Comparison of ENCODE assay signal across 20 mouse cellular contexts in the genomic region with DNA sequence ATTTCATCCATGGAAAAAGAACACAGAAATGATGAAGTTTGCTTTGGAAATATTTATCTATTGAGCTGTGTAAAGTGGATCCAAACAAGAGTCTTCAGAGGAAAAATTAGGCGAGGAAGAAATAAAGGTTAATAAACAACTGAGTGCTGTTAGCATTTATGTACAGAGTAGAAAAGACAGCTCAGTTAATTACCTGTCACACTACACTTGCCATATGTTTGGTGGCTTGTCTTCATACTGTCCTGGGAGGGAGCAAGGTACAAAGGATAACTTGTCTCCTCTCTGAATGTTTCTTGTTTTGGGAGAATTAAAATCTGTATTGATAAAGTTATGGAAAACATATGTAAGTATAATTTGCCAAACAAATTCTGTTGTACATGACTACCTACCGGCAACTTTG. TPM values are rescaled to one million over a fixed set of nuclear protein-coding genes. Genes with fewer than 3 reads are reported as not detected.
DNase-seq lines count a peak whose midpoint lies in the region; ATAC-seq and TF ChIP-seq lines count a peak whose summit lies in the region.
"Had no signal": no experiment of that assay in that cellular context is flagged by ENCODE, and none has a peak within 500 bp of the region (broad histone marks: within the 10 kb centered on the region; RNA-seq: fewer than 3 reads in every experiment).

No protein-coding gene starts in this region.

- no peaks in the 10 kb centered on the region for H3K36me3 ChIP-seq in lung, embryonic 14.5 days (ENCODE audit: insufficient read depth)
- H3K36me3 ChIP-seq: G1E had no signal

- ATAC-seq in lung, embryonic 14.5 days (ENCODE audit: insufficient read depth), result peak; percentile 80; the same call in 1 of the 2 replicates
- ATAC-seq: activated CD4-positive, CD25-positive, alpha-beta regulatory T cell, adult 4 months; CD4-positive, CD25-positive, alpha-beta regulatory T cell, adult 4 months; Patski had no signal

- H3K27me3 ChIP-seq in lung, embryonic 14.5 days (ENCODE audit: insufficient read depth, low read length), result no peaks in the 10 kb centered on the region
- H3K27me3 ChIP-seq: CH12.LX, Patski had no signal

- no peak overlapping the region for H3K27ac ChIP-seq in lung, embryonic 14.5 days (ENCODE audit: low read depth)

- TF ChIP-seq CTCF in lung, embryonic 14.5 days (IDR thresholded peaks at IDR 0.05; ENCODE audit: low read depth), result no peak

- DNase-seq in lung, embryonic 14.5 days, result peak; percentile 61
- DNase-seq in lung, postnatal 10 days, result no peak
- DNase-seq: adrenal gland, adult 2 months; adrenal gland, adult 8-10 months; adrenal gland, postnatal 10 days; adrenal gland, postnatal 14 days; adrenal gland, postnatal 25 days; adrenal gland, postnatal 36 days; B cell, adult 2 months; cerebellum, adult 11 months; cerebellum, adult 11-12 months; cerebellum, adult 18-20 months; cerebellum, adult 2 months had no signal

- H3K9me3 ChIP-seq in lung, embryonic 14.5 days (ENCODE audit: low read depth, low read length), result no peaks in the 10 kb centered on the region
- H3K9me3 ChIP-seq: G1E had no signal

- no peaks in the 10 kb centered on the region for H3K4me1 ChIP-seq in lung, embryonic 14.5 days (ENCODE audit: insufficient read depth)

- no peak overlapping the region for H3K4me2 ChIP-seq in lung, embryonic 14.5 days

- WGBS in lung, embryonic 14.5 days, result 38% methylated on average over 2 of the region's 2 CpGs

- no peak overlapping the region for H3K4me3 ChIP-seq in lung, embryonic 14.5 days (ENCODE audit: low read depth, low read length)

- H3K9ac ChIP-seq in lung, embryonic 14.5 days, result no peak overlapping the region

RNA-seq across cellular contexts. Expression of a gene that starts 40.6 kb away (rescaled TPM):
- polyA plus RNA-seq in lung, embryonic 14.5 days (2014; fragmentation: Nextera tagmentation; extraction: Ambion mirVana), result 1.2 and 1.3 TPM in 2 replicates
- polyA plus RNA-seq: adrenal gland, adult 2 months; CD4-positive, CD25-positive, alpha-beta regulatory T cell, adult 4 months; G1E; Patski had no signal

RNA-seq across cellular contexts. Expression of a gene that starts 58.1 kb away (rescaled TPM):
- not detected in 2 replicates for polyA plus RNA-seq in lung, embryonic 14.5 days (2014; fragmentation: Nextera tagmentation; extraction: Ambion mirVana)
- polyA plus RNA-seq: activated CD4-positive, CD25-positive, alpha-beta regulatory T cell, adult 4 months; adrenal gland, adult 2 months; brain, embryonic 14.5 days; C2C12; CD4-positive, CD25-positive, alpha-beta regulatory T cell, adult 4 months; G1E; Patski had no signal
